In genomic region chr5:103975736-103976135, GRCm38 (mm10) we compare ENCODE assay signal across 25 mouse cellular contexts. TPM values are rescaled to one million over a fixed set of nuclear protein-coding genes. Genes with fewer than 3 reads are reported as not detected.
DNase-seq lines count a peak whose midpoint lies in the region; ATAC-seq and TF ChIP-seq lines count a peak whose summit lies in the region.
"Had no signal": no experiment of that assay in that cellular context is flagged by ENCODE, and none has a peak within 500 bp of the region (broad histone marks: within the 10 kb centered on the region; RNA-seq: fewer than 3 reads in every experiment).

No protein-coding gene starts in this region.

- no peak for TF ChIP-seq EP300 in liver, postnatal 0 days (IDR thresholded peaks at IDR 0.05; ENCODE audit: low read depth)

- 59% methylated on average over 7 of the region's 7 CpGs for WGBS in liver, embryonic 11.5 days
- 36% methylated on average over 7 of the region's 7 CpGs for WGBS in liver, embryonic 12.5 days (ENCODE audit: insufficient replicate concordance)
- 47% methylated on average over 7 of the region's 7 CpGs for WGBS in liver, postnatal 0 days (ENCODE audit: insufficient replicate concordance)

- no peak overlapping the region for H3K4me2 ChIP-seq in liver, embryonic 11.5 days
- H3K4me2 ChIP-seq in liver, embryonic 12.5 days, result no peak overlapping the region
- H3K4me2 ChIP-seq in liver, postnatal 0 days (ENCODE audit: low read depth, low read length), result peak overlapping the region; percentile 57
- H3K4me2 ChIP-seq: embryonic facial prominence, embryonic 15.5 days; heart, embryonic 12.5 days; intestine, embryonic 15.5 days had no signal

- no peak overlapping the region for H3K9ac ChIP-seq in liver, embryonic 11.5 days (ENCODE audit: low read depth, low read length)
- no peak overlapping the region for H3K9ac ChIP-seq in liver, embryonic 12.5 days
- peak overlapping the region; percentile 52; the same call in 1 of the 2 replicates for H3K9ac ChIP-seq in liver, postnatal 0 days (replicated peaks)
- H3K9ac ChIP-seq: embryonic facial prominence, embryonic 15.5 days; heart, embryonic 12.5 days; intestine, embryonic 15.5 days had no signal

- H3K4me3 ChIP-seq in liver, embryonic 11.5 days (ENCODE audit: low read depth, low read length), result no peak overlapping the region
- no peak overlapping the region for H3K4me3 ChIP-seq in liver, embryonic 12.5 days
- peak overlapping the region; percentile 31 for H3K4me3 ChIP-seq in liver, postnatal 0 days (ENCODE audit: low read depth, low read length)
- H3K4me3 ChIP-seq: embryonic facial prominence, embryonic 15.5 days; erythroblast, embryonic 14.5 days; forebrain, embryonic 10.5 days; heart, embryonic 12.5 days; intestine, embryonic 15.5 days had no signal

- no peaks in the 10 kb centered on the region for H3K4me1 ChIP-seq in liver, embryonic 11.5 days (replicated peaks; ENCODE audit: control insufficient read depth, insufficient read depth, low read length)
- H3K4me1 ChIP-seq in liver, embryonic 12.5 days, result no peaks in the 10 kb centered on the region
- H3K4me1 ChIP-seq in liver, postnatal 0 days (ENCODE audit: insufficient read depth), result peaks cover 18% of the 10 kb centered on the region; the same call in 1 of the 2 replicates
- H3K4me1 ChIP-seq: embryonic facial prominence, embryonic 15.5 days; heart, embryonic 12.5 days; intestine, embryonic 15.5 days had no signal

- no peaks in the 10 kb centered on the region for H3K9me3 ChIP-seq in liver, embryonic 11.5 days (ENCODE audit: control insufficient read depth, low read length)
- H3K9me3 ChIP-seq in liver, embryonic 12.5 days (replicated peaks), result no peaks in the 10 kb centered on the region
- no peaks in the 10 kb centered on the region for H3K9me3 ChIP-seq in liver, postnatal 0 days (ENCODE audit: low read length)
- H3K9me3 ChIP-seq: embryonic facial prominence, embryonic 15.5 days; forebrain, embryonic 10.5 days; heart, embryonic 12.5 days; intestine, embryonic 15.5 days had no signal

- peak; percentile 17 for DNase-seq in liver, embryonic 11.5 days (ENCODE audit: low spot score)
- DNase-seq in liver, postnatal 0 days, result no peak
- no peak for DNase-seq in layer of hippocampus, adult 11-12 months (ENCODE audit: low spot score)
- no peak for DNase-seq in left cerebral cortex, adult 11 months (ENCODE audit: low spot score)
- DNase-seq in urinary bladder, adult 2 months (ENCODE audit: low spot score), result no peak
- DNase-seq: adrenal gland, adult 2 months; adrenal gland, postnatal 25 days; B cell, adult 2 months; cerebellum, adult 18-20 months; cerebellum, postnatal 10 days; embryo, embryonic 11 days; gastrocnemius, postnatal 36 days; heart, adult 11 months; heart, postnatal 36 days had no signal

- H3K36me3 ChIP-seq in liver, embryonic 11.5 days (ENCODE audit: control insufficient read depth, insufficient read depth, low read length), result no peaks in the 10 kb centered on the region
- no peaks in the 10 kb centered on the region for H3K36me3 ChIP-seq in liver, embryonic 12.5 days
- H3K36me3 ChIP-seq in liver, postnatal 0 days (replicated peaks; ENCODE audit: insufficient read depth, low read length), result no peaks in the 10 kb centered on the region
- H3K36me3 ChIP-seq: embryonic facial prominence, embryonic 15.5 days; forebrain, embryonic 10.5 days; heart, embryonic 12.5 days; intestine, embryonic 15.5 days had no signal

- ATAC-seq in liver, embryonic 11.5 days (replicated peaks; ENCODE audit: low FRiP score), result no peak
- ATAC-seq in liver, embryonic 12.5 days, result no peak
- ATAC-seq in CD4-positive, CD25-positive, alpha-beta regulatory T cell, adult 4 months, result peak; percentile 53
- no peak for ATAC-seq in liver, postnatal 0 days
- ATAC-seq: forebrain, embryonic 14.5 days; hindbrain, embryonic 16.5 days; intestine, embryonic 15.5 days had no signal

- TF ChIP-seq CTCF in liver, postnatal 0 days (IDR thresholded peaks at IDR 0.05; ENCODE audit: low read depth), result no peak

- no peak overlapping the region for H3K27ac ChIP-seq in liver, embryonic 11.5 days (ENCODE audit: low read depth, low read length)
- no peak overlapping the region for H3K27ac ChIP-seq in liver, embryonic 12.5 days
- H3K27ac ChIP-seq in liver, postnatal 0 days (ENCODE audit: low read depth), result no peak overlapping the region
- H3K27ac ChIP-seq: embryonic facial prominence, embryonic 15.5 days; forebrain, embryonic 10.5 days; intestine, embryonic 15.5 days had no signal

- no peaks in the 10 kb centered on the region; the same call in 1 of the 2 replicates for H3K27me3 ChIP-seq in liver, embryonic 11.5 days (replicated peaks; ENCODE audit: control insufficient read depth, insufficient read depth, low read length)
- H3K27me3 ChIP-seq in liver, embryonic 12.5 days (replicated peaks), result peaks cover 22% of the 10 kb centered on the region; the same call in 1 of the 2 replicates
- H3K27me3 ChIP-seq in liver, postnatal 0 days (ENCODE audit: insufficient read depth, low read length), result no peaks in the 10 kb centered on the region
- H3K27me3 ChIP-seq: embryonic facial prominence, embryonic 15.5 days; heart, embryonic 12.5 days; intestine, embryonic 15.5 days had no signal

RNA-seq across cellular contexts. Expression of gene Hsd17b13, which starts 1.5 kb away (rescaled TPM):
- polyA plus RNA-seq in liver, embryonic 11.5 days (2014; fragmentation: Nextera tagmentation; extraction: Ambion mirVana), result 0.32 TPM in 1 of 2 replicates, not detected in the other
- 0.17 and 0.21 TPM in 2 replicates for polyA plus RNA-seq in liver, embryonic 12.5 days (2016; fragmentation: Nextera tagmentation; extraction: Ambion mirVana)
- polyA plus RNA-seq in CD4-positive, CD25-positive, alpha-beta regulatory T cell, adult 4 months (2017; shearing (Covaris generic)), result not detected
- polyA plus RNA-seq in liver, postnatal 0 days (2015; fragmentation: Nextera tagmentation; extraction: Ambion mirVana), result 459 and 502 TPM in 2 replicates
- polyA plus RNA-seq in urinary bladder, adult 2 months (2012; rRNA removed), result 1.4 and 1.7 TPM in 2 replicates
- polyA plus RNA-seq: adrenal gland, adult 2 months; embryonic facial prominence, embryonic 11.5 days; erythroblast, embryonic 14.5 days; forebrain, embryonic 10.5 days; forebrain, embryonic 14.5 days; heart, embryonic 12.5 days; hindbrain, embryonic 11.5 days; hindbrain, embryonic 16.5 days had no signal

RNA-seq across cellular contexts. Expression of gene Hsd17b11, which starts 46.0 kb away (rescaled TPM):
- polyA plus RNA-seq in liver, embryonic 11.5 days (2014; fragmentation: Nextera tagmentation; extraction: Ambion mirVana), result 1.7 and 2.5 TPM in 2 replicates
- polyA plus RNA-seq in liver, embryonic 12.5 days (2016; fragmentation: Nextera tagmentation; extraction: Ambion mirVana), result 1.5 and 1.7 TPM in 2 replicates
- 1 to 10 TPM; 4.3 to 5.2 TPM for polyA plus RNA-seq in CD4-positive, CD25-positive, alpha-beta regulatory T cell, adult 4 months (2017; shearing (Covaris generic))
- 26.7 and 27.1 TPM in 2 replicates for polyA plus RNA-seq in liver, postnatal 0 days (2015; fragmentation: Nextera tagmentation; extraction: Ambion mirVana)
- polyA plus RNA-seq in urinary bladder, adult 2 months (2012; rRNA removed), result 77.1 and 90.8 TPM in 2 replicates

Comparison
In these comparisons a context has a peak if more than half of its experiments do, and no peak if none do; other contexts are left out.
1. RNA of gene Hsd17b13, which starts 1.5 kb away (polyA plus RNA-seq): 459 to 502 TPM in liver, postnatal 0 days; 1.4 to 1.7 TPM in urinary bladder, adult 2 months, 0.32 TPM in liver, embryonic 11.5 days, 0.17 to 0.21 TPM in liver, embryonic 12.5 days and not detected in CD4-positive, CD25-positive, alpha-beta regulatory T cell, adult 4 months; every median in the first group is over 100 times any median in the second.